Mouse (Mus musculus): ENCODE measurements at regions not wholly inside any gene's neighbourhood (a gene's known extent, or its start where the extent isn't known, plus 50 kb on each side); places are given as distances from the start of the nearest gene placed in this dataset.

DNA sequence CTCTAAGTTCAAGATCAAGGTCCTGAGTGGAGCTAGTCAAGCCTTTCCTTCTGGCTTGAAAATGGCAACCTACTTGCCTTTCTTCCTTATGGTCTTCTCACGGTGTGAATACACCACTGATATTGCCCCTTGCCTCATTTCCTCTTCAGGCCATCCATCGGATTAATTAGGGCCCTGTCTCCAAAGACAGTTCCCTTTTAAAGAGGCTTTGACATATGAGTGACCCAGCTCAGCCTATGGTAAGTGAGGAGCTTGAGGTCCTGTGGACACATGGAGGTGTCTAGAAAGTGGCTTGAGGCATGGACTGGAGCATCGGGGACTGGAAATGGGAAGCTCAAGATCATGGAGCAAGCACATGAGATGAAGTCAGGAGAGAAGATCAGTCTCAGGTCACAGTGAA lies 201.5 kb downstream of the Gm10260 start:
- DNase-seq: no peak

DNA sequence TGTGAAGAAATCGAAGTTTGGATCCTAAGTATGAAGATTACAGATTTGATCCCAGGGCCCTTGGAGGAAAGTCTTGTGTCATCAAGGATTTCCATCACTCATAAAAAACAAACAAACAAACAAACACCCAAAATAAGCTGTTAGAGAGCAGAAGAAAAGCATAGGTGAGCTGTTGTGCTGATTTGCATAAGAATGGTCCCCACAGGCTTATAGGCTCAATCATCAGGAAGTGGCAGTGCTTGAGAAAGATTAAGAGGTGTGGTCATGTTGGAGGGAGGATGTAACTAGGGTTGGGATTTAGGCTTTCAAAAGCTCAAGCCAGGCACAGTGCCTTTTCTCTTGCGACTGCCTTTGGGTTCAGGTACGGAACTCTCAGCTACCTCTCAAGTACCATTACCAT lies 205.1 kb downstream of the Gm10260 start:
- no peak for DNase-seq

DNA sequence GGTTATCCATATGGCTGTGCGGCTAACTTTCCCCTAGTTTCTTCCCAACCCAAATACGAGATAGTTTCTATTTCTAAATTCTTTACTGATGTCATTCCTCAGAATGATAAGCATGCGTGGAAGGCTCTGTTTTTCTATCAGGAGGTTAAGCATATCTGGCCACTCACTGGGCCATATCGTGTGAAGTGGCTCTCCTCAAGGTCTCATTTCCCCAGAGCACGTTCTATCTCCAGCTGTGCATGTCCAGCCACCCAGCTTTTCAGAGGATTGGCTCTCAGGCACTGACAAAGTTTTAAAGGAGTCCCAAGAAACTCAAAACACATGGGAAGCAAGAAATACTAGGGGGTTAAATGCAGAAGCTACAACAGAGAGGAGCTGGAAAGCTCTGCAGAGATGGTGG lies 205.8 kb downstream of the Gm10260 start:
- no peak for DNase-seq

DNA sequence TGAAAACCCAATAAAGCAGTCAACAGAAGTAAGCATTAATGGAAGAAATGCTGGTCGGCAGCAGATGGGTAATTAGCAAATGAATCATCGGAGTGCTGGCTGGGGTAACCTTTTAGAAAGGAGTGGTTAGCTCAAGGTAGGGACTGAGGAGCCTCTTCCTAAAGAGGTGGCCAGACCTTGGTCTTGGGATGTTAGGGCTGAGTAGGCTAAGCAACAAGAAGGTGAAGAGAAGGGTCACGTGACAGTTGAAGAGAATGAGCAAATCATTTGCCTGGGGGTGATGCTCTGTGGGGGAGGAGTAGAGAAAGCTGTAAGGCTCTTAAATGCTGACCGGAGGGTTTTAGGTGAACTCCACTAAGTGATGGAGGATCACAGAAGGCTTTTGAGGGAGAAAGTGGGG lies 208.2 kb downstream of the Gm10260 start:
- no peak for DNase-seq

DNA sequence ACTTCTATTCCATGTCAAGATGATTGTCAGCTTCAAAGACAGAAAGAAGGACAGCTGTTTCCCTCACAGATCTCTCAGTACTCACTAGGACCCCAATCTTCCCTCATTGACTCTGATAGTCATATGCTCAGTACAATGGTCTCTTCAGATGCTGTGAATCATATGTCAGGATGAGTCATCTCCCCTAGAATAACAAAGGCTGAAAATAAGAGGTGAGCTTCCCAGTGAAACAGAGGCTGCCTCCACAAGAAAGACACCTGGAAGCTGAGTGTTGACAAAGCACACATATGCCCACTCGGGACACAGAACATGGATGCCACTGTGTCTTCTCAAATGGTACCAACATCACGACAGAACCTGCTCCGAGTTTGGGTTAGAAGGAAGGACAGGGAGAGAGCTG lies 209.6 kb downstream of the Gm10260 start:
- no peak for DNase-seq

DNA sequence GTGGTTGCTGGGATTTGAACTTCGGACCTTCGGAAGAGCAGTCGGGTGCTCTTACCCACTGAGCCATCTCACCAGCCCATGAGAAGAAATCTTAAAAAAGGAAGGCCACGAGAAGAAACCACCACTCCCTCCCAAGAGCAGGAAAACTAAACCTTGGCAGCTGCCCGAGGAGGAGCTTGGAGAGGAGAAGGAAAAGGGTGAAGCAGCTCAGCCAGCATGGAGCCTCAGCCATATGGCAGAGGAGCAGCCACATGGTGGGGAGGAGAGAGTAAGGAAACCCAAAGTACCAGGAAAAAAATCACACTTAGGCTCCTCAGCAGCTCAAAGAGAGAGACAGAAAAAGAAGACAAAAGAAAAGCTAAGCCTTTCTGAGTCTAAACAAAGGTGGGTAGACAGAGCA lies 210.3 kb downstream of the Gm10260 start:
- DNase-seq: peak in 1 of 2 experiments; percentile 64

DNA sequence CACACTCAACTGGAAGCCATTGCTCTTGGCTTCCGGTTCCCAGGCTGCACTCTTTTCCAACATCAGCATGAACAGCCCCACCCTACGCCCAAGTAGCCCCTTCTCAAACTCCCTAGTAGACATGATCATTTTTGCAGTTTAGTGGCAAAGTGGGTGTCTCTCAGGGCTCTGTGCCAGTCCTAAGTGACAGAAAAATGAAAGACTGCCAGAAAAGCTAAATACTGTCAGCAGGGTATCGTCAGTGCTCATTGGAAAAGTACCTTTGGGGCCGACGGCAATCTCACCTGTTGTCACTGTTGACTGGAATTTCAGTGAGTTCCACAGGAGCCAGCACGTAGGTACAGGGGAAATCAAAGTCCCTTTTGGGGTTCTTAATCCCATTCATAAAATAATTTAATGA lies 211.0 kb downstream of the Gm10260 start:
- peak; percentile 44 to 49 for DNase-seq

DNA sequence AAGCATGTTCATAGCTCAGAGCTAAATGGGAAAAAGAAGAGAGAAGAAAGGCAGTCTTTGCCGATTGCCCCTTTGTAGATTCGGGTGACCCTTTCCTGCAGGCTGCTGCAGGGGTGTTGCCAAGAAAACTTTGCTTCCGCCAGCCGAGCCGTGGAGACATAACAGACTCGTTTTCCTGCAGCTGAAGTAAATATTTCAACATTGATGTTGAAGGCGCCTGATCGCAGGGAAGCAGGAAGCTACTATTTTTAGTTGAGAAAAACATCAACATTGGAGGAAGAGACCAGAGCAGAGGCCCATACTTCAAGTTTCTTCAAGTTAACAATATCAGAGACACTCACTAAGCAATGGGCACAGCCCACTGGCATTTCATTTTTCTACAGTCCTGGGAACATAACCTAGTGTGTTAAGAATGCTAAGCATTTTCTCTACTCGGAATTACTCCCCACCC lies 211.9 kb downstream of the Gm10260 start:
- peak; percentile 30 to 33 for DNase-seq

DNA sequence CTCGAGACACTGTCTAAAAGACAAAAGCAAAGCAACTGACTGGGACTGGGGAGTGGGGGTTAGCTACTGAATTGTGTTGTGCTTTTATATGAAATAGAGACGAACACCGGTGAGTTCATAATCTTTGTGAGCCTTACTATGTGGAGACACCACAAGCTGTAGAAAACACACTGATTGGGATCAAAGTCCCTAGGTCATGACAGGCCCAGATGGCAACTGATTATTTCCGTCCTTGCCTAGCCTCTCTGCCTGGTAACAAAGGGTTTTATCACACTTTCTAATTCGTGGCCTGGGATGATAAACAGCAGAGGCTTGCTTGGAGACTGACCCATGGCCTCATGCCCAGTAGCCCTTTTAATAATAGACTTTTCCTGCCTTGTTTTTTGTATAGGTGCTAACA lies 213.5 kb downstream of the Gm10260 start:
- DNase-seq: no peak

DNA sequence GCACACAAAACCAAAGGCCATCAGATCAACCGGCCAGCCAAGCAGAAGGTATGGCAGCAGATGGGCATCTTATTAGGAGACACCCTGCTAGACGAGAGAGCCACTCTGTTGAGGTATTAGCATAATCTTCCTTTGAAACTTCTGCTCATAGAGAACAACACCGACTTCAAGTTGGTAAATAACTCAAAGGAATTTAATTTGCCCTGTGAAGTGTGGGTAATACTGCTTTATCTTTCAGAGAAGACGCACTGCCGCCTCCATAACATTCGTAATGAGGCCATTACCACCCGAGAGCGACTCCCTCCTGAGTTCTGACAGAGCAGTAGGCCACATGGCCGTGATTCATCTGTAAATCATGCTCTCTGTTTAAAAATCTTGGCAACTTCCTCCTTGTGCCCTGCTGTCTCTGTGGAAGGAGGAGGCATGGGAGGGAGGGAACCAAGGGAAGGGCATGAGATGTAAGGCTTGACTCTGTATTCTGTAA lies 214.4 kb downstream of the Gm10260 start:
- DNase-seq: peak; percentile 72 to 79

DNA sequence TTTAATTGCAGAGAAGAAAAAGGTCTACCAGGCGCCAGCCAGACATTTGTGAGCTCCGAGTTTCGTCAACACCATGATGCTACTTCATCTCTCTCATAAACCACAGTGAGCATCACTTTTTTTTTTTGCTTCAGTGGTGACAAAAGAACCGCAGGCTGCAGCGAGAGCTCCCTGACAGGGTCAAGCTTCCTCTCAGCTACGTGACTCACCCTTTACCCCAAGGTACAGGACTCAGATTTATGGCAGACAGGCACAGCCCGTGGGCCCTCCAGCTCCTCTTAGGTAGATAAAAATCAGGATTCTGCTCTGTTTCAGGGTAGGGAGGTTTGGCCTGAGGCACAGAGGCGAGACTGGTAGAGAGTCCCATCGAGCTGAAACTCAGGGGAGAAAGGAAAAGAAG lies 220.7 kb downstream of the Gm10260 start:
- no peak for DNase-seq

DNA sequence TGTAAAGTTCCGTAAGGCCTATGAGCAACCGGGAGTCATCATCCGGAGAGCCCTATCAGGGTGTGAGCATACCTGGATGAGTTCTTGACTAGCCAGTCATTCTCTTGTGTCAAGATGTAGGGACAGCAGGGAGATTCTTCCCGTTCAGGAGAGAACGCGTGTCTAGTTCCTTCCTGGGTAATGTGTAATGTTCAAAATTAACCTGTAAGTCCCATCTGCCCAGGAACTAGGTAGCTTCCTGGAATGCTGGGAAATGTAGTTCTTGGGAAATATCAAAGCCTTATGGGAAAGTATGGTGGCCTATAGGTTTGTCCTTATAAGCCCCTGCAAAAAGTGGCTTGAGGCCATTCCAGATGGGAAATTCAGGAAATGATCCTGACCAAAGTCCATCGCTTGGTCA lies 222.0 kb downstream of the Gm10260 start:
- no peak for DNase-seq

DNA sequence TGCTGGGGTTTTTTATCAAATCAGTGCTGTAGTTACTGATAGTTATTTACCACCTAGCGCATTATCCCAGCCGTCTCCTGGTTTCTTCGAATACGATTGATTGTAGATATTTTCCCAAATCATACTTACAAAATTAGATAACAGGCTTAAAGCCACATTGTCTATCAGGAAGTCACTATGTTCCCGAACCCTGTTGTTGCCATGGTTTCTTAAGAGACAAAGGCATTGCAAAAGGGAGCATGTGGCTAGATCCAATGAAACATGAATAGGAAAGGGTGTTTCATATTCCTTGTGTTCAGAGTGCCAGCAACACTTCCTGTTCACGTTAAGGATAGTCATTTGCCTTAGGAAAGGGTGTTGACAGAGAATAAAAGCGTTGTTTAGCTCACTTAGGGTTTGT lies 222.7 kb downstream of the Gm10260 start:
- no peak for DNase-seq

DNA sequence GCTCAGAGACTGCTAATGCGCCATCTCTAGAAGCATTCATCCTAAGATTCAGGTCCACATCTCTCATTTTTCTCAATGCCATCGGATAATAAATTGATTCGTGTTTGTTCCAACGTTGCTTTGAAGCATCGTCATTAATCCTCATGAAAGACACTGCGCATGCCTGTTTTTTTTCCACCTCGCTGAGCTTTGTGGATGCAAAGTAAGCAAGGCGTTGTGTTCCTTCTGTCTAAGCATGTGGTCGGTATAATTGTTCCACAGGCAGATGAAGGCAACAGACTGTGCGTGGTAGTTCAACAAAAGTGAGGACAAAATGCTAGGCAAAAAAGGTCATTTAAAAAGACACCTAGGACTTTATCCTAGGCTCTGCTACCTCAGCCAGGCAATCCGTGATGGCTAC lies 223.2 kb downstream of the Gm10260 start:
- DNase-seq: no peak

DNA sequence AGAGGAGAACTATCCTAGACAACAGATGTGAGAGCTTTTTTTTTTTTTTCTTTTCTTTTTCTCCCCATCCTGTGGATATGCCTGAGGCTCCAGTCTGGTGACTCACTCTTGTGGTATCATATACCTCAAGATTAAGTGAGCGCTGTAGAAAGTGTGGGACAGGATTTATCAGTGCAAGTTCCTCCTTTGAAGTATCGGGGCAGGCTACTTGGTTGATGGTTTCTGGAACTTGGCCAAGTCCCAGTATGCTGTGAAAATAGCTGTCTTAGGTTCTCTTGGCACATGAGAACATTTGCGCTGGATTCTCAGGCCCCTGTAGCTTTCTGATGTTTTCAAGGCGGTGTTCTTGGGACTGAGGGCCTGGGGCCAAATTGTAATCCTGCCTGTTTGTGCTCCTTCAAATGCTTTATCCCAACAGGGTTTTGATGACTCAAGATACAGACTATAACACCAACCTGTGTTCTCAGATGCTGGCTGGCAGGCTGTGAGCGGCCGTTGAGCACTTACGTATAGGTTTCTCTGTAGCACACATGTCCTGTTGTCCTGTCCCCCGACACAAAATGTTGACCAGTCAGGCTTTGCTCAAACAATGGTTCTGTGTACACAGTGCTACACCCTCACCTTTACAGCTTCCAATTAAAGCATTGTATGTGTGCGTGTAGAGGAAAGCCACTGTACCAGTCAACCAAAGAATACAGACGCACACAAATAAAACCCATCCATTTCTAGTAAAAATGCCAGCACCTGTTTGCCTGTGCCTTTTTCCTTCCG lies 226.4 kb downstream of the Gm10260 start:
- peak; percentile 43 to 50 for DNase-seq

DNA sequence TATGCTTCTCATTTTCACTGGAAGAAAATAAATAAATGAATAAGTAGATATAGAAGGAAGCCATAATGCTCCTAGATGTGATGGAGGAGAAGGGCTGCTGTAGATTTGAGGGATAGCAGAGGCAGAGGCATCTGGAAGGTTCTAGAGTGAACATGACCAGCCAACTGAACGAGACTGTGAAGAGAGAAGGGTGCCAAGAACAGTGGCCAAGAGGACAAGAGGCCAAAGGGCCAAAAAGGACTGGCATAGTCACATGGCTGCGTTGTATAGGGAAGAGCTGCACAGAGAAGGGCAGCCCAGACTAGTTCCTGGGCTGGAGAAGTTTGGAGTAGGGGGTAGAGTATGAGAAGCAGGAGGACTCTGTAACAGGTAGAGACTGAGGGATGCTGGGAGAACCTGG lies 229.3 kb downstream of the Gm10260 start:
- DNase-seq: no peak

DNA sequence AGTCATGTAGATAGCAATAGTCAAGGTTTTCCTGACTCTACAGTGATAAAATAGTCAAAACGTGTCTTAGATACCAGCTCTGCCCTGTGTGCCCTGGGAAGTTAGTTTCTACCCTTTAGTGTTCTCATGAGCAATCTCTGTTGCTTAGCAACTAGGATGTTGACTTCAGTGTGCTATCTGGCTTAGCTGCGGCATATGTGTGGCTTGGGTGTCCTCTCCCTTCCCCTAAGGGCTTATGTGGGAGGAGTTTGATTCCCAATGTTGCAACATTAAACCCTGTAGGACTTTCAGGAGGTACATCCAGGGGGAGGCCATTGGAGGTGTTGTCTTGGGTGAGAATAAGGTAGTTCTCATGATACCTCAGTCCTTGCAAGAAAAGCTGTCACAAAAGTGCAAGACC lies 229.9 kb downstream of the Gm10260 start:
- DNase-seq: no peak

DNA sequence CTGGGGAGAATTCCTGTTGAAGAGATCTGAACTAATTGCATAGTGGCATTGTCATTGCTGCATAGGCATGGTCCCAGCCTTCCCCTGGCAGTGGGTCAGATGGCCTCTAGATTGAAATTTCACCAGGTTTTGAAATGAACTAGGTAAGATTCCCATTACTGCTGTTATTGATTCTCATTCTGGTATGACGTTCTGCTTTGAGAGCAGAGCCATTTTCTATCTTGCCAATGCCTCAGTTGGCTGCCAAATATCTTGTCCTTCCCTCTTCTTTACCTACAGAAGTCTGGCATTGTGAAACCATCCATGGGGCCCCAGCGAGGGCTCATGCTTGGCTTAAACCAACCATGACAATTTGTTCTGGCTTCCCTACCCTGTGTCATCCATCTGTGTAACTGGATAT lies 232.5 kb downstream of the Gm10260 start:
- peak; percentile 40 to 65 for DNase-seq

DNA sequence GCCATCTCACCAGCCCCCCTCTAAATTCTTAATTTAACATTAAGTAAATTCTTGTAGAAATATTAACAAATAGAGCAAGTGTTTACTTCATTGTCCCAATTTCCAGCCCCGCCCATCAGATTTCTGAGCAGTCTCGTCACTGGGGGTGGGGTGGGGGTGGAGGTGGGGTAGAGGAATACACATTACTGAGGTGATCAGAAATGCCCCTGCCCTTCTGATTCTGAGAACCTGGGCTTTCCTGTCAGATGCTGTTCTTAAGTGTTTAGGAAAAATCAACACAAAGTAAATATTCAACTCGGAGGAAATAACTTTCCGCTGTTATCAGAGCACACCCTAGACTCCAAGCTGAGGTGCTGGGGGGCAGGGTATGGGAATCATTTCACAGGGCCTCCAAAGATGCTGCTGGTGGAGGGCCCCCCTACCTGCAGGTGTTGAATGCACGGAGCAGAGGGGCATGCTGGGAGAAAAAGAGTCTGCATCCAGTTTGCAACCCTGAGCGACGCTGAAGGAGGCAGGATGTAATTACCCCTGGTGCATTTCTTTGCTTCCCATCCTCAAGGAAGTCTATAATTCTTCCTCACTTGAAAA lies 235.5 kb downstream of the Gm10260 start:
- DNase-seq: peak in 1 of 2 experiments; percentile 18

DNA sequence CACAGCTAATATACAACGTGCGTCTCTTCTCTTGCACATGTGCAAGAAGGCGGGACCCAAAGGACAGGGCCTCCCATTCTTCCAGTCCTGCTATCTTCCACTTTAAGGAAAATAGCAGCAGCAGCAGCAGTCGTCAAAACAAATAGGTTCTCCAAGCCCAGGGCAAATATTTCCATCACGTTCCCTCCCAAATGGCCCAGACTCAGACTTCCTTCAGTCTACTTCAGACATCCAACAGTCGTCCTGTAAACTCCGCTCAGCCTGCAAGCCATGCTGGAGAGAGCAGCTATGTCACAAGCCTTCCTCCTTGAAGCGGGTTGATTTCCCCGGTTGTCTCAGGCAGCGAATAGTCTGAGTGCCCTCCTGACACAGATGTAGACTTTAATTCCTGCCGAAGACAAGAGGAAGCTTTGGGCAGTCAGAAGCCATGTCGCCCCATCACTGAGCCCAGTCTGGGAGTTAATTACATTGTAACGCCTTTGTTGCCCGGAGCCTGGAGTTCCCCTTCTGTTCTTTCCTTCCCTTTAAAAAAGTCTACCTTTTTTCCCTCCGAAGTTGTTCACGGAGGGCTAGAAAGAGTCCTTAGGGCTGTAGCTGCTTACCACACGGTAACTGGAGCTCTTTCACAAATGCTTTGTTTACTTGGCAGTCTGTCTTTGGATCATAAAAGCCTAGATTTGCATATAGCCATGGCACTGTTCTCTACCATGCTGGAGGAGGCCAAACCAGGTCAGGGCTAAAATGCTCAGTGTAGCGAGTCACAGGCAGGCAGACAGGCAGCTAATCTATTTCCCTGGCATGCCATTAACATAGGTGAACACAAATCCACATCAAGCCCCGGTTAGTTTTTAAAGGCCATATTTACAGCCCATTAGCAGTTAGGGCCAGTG lies 236.7 kb downstream of the Gm10260 start:
- peak; percentile 48 to 56 for DNase-seq

DNA sequence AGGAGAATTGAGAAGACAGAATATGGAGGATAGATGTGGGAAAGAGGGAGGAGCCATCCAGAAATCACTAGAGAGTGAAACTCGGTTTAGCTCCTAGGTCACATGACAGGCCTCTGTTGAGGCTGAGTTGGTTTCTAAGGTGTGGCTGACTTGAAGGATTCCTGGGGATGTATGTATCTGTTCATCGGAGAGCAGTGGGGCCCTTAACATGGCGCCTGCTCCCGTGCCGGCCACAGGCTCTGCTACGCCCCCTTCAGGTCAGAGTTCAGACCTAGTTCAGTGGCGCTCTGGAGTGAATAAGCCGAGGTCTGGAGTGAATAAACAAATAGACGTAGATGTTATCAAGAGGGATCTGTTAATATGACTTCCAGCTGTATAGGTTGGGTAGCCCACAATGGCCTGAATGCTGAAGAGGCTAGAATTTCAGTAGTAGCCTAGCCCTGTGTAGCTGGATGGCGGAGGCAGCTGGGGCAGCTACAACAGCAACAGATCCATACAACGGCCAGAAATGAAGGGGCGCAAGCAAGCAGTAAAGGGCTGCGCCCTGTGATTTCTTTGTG lies 239.4 kb downstream of the Gm10260 start:
- DNase-seq: no peak

DNA sequence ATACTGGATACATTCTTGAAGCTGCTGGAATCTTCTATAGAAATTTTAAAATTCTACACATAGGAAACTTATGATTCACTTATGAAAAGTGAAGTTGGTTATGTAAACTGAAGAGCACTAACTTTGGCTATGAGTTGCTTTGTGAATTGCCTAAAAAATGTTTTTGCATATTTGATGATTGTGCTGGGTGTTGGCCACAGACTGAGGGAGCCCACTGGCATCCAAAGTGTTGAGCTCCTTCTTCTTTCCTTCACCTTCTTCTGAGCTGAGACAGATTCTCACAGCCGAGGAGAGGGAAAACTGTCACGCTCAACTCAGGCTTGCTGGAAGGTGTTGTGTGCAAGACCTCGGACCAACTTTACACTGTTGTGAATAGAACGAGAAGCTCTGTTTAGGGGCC lies 243.7 kb downstream of the Gm10260 start:
- no peak for DNase-seq

DNA sequence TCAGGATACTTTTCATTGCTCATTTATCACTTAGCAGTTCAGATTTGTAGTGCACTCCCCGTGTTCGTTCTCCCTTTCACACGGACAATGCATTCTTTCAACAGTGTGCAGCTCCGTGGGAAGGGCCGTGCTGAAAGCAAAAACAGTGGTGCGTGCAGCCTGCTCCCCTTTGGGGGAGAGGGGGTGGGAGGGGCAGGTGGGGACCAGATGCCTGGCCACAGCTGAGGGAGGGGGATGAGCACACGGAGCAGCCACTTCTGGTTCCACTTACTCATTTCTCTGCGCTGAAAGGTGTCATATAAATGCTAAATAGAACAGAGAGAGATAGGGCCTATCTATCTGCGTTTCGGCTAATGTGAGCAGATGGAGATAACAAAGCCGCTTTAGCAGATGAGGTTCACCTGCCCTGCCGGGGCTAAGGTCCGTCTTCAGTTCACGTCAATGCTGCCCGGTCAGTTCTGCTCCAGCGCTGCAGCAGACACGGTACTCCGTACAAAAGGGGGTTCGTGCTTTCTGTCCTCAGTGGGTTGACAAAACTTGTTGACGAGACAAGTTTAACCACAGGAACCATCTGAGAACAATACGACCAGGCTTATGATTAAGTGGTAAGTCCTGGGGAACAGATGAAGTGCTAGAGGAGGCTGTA lies 245.9 kb downstream of the Gm10260 start:
- no peak for DNase-seq

All from cerebellum, postnatal 10 days (tissue).